Mouse (Mus musculus) liver, embryonic 12.5 days (tissue): ENCODE measurements around the gene Strn3. TPM values are rescaled to one million over a fixed set of nuclear protein-coding genes. Genes with fewer than 3 reads are reported as not detected.
A peak's percentile ranks its signal among the peaks of the same experiment; 100 is the strongest.

Experiments
- ATAC-seq: fragments of 200-750 bp; cut with Nextera tagmentation; 2 replicates; pipeline ENCODE4 v1.8.0; 2017; ENCODE audit warnings: moderate number of reproducible peaks, mild to moderate bottlenecking, moderate library complexity
- H3K27ac ChIP-seq: fragments of 300-500 bp; sonication (generic); 2 replicates; pipeline ENCODE4 v1.5.1; 2016; ENCODE audit warnings: mild to moderate bottlenecking
- H3K27me3 ChIP-seq: fragments of 300-500 bp; sonication (generic); replicated peaks from 2 replicates; pipeline ENCODE4 v1.6.1; 2016; ENCODE audit warnings: mild to moderate bottlenecking, moderate library complexity
- H3K36me3 ChIP-seq: fragments of 300-500 bp; sonication (generic); 2 replicates; pipeline ENCODE4 v1.6.1; 2016; ENCODE audit warnings: mild to moderate bottlenecking, moderate library complexity
- H3K4me1 ChIP-seq: fragments of 300-500 bp; sonication (generic); 2 replicates; pipeline ENCODE4 v1.6.1; 2016
- H3K4me2 ChIP-seq: fragments of 300-500 bp; sonication (generic); 2 replicates; pipeline ENCODE4 v1.6.1; 2016; ENCODE audit warnings: mild to moderate bottlenecking, moderate library complexity
- H3K4me3 ChIP-seq: fragments of 300-500 bp; sonication (generic); 2 replicates; pipeline ENCODE4 v1.5.1; 2016; ENCODE audit warnings: mild to moderate bottlenecking, moderate library complexity
- H3K9ac ChIP-seq: fragments of 300-500 bp; sonication (generic); 2 replicates; pipeline ENCODE4 v1.6.1; 2016; ENCODE audit warnings: mild to moderate bottlenecking, moderate library complexity
- H3K9me3 ChIP-seq: fragments of 300-500 bp; sonication (generic); replicated peaks from 2 replicates; pipeline ENCODE4 v1.6.1; 2016; ENCODE audit warnings: mild to moderate bottlenecking, moderate library complexity
- WGBS: fragments of 180-500 bp; shearing (Covaris S2); methylation state at CpG from one replicate; pipeline ENCODE4 v1.1.7; 2016; ENCODE audit not compliant: insufficient replicate concordance; 5-methylcytosine and 5-hydroxymethylcytosine counted together
- polyA plus RNA-seq: library from polyadenylated mRNA; unstranded; fragments of >200 nt; fragmentation: Nextera tagmentation; extraction: Ambion mirVana; gene quantifications from 2 replicates; pipeline ENCODE4 v1.2.1, GENCODE M21; 2016

The Strn3 gene
- polyA plus RNA-seq, 1 experiment from 2014 or later, result 27.3 TPM

DNA sequence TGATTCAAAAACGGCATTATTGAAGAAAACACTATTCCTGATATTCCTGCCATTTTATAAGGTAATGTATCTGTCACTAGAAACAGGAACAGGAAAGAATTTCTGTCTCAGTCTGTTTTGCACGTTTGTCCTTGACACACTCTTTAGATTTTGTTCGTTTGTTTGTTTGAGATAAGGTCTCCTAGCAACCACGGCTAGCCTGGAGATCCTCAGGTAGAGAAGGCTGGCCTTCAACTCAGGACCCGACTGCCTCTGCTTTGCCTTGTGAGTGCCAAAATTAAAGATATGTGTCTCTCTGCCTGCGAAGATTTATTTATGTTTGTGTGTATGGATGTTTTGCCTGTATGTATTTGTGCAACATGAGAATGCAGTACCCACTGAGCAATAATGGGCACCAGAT is 49.8 kb downstream of the Strn3 start:
- WGBS, result 26% methylated on average over 6 of the region's 6 CpGs
- Histone ChIP-seq H3K27me3 (no peaks in the 10 kb centered on the region), H3K9ac (no peak overlapping the region), H3K9me3 (no peaks in the 10 kb centered on the region), H3K27ac (0 out of 2 replicates have a peak overlapping the region, but pooled peaks have one; percentile 40), H3K4me3 (no peak overlapping the region), H3K4me1 (peaks cover 34% of the 10 kb centered on the region), H3K4me2 (no peak overlapping the region), H3K36me3 (peaks cover 12% of the 10 kb centered on the region)
- peak; percentile 77 for ATAC-seq

DNA sequence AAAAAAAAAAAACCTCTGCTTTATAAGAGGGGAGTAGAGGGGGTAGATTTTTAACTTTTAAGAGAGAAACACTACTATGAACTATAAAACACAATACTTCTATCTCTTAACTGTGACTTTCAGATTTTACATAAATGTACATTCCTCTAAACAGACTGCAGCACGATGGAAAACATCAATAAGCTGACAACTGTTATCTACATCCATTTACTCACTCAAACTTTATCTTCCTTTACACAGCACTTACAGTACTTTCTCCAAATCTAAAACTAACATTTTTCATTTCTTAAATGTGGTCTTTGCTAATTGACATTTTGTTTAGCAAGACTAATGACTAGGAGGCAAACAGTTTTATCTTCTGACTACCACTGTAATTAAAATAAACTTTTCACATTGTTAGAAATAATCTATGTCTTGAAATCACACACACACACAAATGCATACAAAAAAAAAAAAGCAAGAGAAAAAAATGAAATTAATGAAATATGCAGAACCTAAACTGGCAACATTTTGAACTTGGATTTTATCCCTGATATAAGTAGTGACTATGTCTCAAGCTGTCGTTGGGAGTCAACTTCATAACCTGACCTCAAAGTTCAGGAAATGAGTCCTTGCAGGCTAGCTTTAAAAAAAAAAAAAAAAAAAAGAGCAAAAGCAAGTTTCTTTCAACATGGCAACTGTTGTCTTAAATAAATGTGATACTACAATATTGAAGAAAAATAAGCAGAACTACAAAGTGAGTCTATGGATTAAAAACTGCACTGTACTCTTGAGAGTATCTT is 54.8 kb downstream of the Strn3 start:
- H3K9ac ChIP-seq, result no peak overlapping the region
- no peaks in the 10 kb centered on the region for H3K9me3 ChIP-seq
- H3K36me3 ChIP-seq, result peaks cover 9% of the 10 kb centered on the region; the same call in 1 of the 2 replicates
- H3K4me1 ChIP-seq, result peaks cover 28% of the 10 kb centered on the region
- no peak overlapping the region for H3K4me3 ChIP-seq
- H3K27me3 ChIP-seq, result no peaks in the 10 kb centered on the region
- WGBS, result 38% methylated on average over 2 of the region's 2 CpGs
- peak; percentile 59; the same call in 1 of the 2 replicates for ATAC-seq
- no peak overlapping the region for H3K27ac ChIP-seq
- H3K4me2 ChIP-seq, result no peak overlapping the region

DNA sequence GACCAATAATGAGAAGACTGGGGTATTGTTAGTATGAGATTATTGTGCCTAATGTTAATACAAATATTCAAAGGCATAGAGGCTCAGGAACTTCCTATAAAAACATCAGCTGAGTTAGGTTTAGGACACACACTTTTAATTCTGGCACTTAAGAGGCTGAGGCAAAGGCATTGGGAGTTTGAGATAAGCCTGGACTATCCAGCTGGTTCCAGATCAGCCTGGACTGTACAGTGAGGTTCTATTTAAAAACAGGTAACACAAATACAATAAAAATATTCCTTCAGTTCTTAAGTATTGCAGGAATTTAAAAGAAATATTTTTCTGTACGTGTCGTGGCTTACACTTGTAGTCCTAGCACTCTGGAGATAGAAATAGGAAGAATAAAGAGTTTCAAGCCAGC is 55.4 kb downstream of the Strn3 start:
- H3K36me3 ChIP-seq, result peaks cover 8% of the 10 kb centered on the region; the same call in 1 of the 2 replicates
- no peak overlapping the region for H3K4me2 ChIP-seq
- ATAC-seq, result peak; percentile 77
- H3K9ac ChIP-seq, result no peak overlapping the region
- 83% methylated on average over 2 of the region's 2 CpGs for WGBS
- no peaks in the 10 kb centered on the region for H3K27me3 ChIP-seq
- H3K9me3 ChIP-seq, result no peaks in the 10 kb centered on the region
- H3K4me3 ChIP-seq, result no peak overlapping the region
- peaks cover 23% of the 10 kb centered on the region for H3K4me1 ChIP-seq
- 0 out of 2 replicates have a peak overlapping the region, but pooled peaks have one; percentile 22 for H3K27ac ChIP-seq

DNA sequence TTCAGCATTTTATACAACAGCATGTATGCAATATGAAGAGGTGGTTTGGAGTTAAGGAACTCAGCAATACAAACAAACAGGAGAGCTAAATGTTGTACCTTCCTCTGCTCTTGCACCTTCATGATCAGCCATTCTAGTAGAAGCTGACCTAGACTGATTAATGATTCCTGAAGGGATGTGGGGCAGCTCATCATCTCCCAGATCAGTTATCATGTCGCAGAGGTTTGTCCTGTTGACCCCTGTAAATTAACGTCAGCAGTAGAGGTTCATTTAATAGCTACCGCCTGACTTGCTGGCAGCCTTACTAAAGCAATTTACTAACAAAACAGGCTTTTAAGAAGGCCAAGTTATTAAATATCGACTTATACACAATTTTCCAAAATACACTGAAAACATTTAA is 58.2 kb downstream of the Strn3 start:
- WGBS, result 77% methylated on average over 4 of the region's 4 CpGs

DNA sequence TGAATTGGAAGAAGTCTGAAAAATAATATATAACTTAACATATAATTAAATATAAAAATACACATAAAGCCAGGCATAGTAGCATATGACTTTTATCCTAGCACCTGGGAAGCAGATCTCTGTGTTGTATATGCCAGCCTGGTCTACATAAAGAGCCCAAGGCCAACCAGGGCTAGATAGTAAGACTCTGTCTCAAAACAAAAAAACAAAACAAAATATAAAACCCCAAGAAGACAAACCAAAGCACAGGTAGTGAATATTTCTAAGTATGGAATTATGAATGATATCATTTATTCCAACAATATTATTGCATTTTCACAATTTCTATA is 68.4 kb downstream of the Strn3 start:
- no peak for ATAC-seq
- H3K27ac ChIP-seq, result no peak overlapping the region
- no peaks in the 10 kb centered on the region for H3K27me3 ChIP-seq
- peaks cover 50% of the 10 kb centered on the region for H3K36me3 ChIP-seq
- H3K4me1 ChIP-seq, result no peaks in the 10 kb centered on the region
- H3K4me3 ChIP-seq, result no peak overlapping the region
- H3K9me3 ChIP-seq, result no peaks in the 10 kb centered on the region
- H3K4me2 ChIP-seq, result no peak overlapping the region
- H3K9ac ChIP-seq, result no peak overlapping the region

More for the DNA sequence above, 58.2 kb downstream of the Strn3 start:
- Histone ChIP-seq H3K27ac (no peak overlapping the region), H3K36me3 (peaks cover 8% of the 10 kb centered on the region; the same call in 1 of the 2 replicates), H3K4me1 (peaks cover 19% of the 10 kb centered on the region), H3K4me3 (no peak overlapping the region), H3K27me3 (no peaks in the 10 kb centered on the region), H3K4me2 (no peak overlapping the region), H3K9ac (no peak overlapping the region), H3K9me3 (no peaks in the 10 kb centered on the region)
- no peak for ATAC-seq

DNA sequence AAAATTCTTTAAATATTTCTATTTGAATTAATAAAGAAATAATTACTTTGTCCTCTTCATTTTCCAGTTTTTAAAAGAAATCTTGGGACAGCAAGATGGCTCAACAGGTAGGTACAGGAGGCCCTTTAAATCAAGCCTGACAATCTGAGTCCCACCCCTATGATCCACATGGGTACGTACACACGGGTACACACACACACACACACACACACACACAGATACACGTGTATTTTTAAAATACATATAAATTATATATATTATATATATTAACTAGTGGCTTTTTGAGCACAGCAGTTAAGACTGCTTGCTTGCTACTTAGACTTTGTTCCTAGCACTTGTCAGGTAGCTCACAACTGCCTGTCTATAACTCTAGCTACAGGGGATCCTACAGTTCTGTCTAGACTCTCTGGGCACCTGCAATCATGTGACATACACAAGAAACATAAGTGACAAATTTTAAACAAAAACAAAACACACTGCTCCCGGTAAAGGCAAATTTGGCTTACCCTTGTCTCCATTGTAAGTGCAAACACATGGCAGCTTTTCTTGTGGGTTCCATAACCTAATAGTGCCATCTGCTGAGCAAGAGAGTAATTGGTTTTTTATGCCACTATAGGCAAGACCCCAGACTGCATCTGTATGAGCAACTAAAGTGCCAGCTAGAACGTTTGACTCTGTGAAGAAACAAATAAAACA is 68.9 kb downstream of the Strn3 start:
- Histone ChIP-seq H3K4me3 (no peak overlapping the region), H3K9me3 (no peaks in the 10 kb centered on the region), H3K27me3 (no peaks in the 10 kb centered on the region), H3K36me3 (peaks cover 55% of the 10 kb centered on the region), H3K4me2 (no peak overlapping the region), H3K9ac (no peak overlapping the region), H3K27ac (no peak overlapping the region), H3K4me1 (no peaks in the 10 kb centered on the region)
- no peak for ATAC-seq
- 82% methylated on average over 5 of the region's 5 CpGs for WGBS

DNA sequence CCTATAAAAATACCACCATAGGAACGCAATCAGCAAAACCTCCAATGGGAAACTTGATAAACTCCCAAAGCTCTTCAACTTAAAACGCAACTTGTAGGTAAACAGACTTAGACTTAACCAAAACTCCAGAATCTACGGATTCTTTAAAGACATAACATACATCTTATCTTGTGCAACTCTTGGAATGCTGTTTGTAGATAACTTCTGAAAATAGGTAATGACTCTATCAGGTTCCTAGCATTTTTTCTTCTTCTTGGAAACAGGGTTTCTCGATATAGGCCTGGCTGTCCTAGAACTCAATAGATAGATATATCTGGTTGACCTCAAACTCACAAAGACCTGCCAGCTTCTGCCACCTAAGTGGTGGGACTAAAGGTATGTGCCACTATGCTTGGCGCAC is 70.5 kb downstream of the Strn3 start:
- Histone ChIP-seq H3K4me2 (no peak overlapping the region), H3K4me1 (no peaks in the 10 kb centered on the region), H3K4me3 (no peak overlapping the region), H3K27me3 (no peaks in the 10 kb centered on the region), H3K9ac (no peak overlapping the region), H3K36me3 (peaks cover 65% of the 10 kb centered on the region), H3K27ac (no peak overlapping the region), H3K9me3 (no peaks in the 10 kb centered on the region)
- ATAC-seq, result no peak
- WGBS, result 72% methylated on average over 5 of the region's 5 CpGs

DNA sequence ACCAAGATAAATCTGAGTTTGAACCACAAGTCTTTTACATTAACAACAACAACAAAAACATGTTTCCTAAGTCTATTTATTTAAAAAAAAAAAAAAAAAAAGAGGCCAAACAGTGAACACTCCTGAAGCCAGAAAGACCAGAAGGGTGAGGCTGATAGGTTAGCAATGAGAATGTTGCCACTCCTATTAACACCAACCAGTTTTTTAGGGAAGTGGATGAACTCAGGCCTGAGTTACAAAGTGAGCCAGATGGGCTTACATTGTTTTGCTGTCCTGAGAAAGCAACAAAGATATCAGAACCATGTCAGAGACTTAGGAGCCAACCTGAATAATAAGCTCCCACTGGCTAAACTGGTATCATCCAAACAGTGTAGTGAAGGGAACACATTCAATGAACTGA is 71.1 kb downstream of the Strn3 start:
- no peak for ATAC-seq
- H3K36me3 ChIP-seq, result peaks cover 65% of the 10 kb centered on the region
- no peak overlapping the region for H3K9ac ChIP-seq

DNA sequence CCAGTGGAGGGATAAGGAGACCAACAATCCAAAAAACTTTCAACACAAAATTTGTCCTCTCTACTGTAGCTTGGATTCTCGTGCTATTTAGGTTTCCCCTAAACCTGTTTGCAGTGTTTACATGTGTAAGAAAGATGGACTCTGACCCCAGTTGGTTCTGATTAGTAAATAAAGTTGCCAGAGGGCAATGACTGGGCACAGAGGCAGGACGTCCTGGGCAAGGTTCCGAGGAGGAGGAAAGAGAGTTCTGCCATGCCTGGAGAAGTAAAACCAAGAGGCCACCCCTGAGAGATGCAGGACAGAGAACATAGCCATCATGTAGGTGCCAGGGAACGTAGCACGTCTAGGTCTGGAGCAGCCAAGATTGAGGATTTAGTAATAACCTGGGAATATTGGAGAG is 79.3 kb downstream of the Strn3 start:
- H3K27ac ChIP-seq, result no peak overlapping the region
- ATAC-seq, result no peak
- H3K9ac ChIP-seq, result no peak overlapping the region
- H3K4me2 ChIP-seq, result no peak overlapping the region
- H3K4me1 ChIP-seq, result no peaks in the 10 kb centered on the region
- no peaks in the 10 kb centered on the region for H3K9me3 ChIP-seq
- 86% methylated on average over 5 of the region's 5 CpGs for WGBS
- peaks cover 76% of the 10 kb centered on the region for H3K36me3 ChIP-seq
- no peaks in the 10 kb centered on the region for H3K27me3 ChIP-seq
- H3K4me3 ChIP-seq, result no peak overlapping the region

More for the DNA sequence above, 71.1 kb downstream of the Strn3 start:
- Histone ChIP-seq H3K27ac (no peak overlapping the region), H3K9me3 (no peaks in the 10 kb centered on the region), H3K4me2 (no peak overlapping the region), H3K4me3 (no peak overlapping the region), H3K4me1 (no peaks in the 10 kb centered on the region), H3K27me3 (no peaks in the 10 kb centered on the region)

DNA sequence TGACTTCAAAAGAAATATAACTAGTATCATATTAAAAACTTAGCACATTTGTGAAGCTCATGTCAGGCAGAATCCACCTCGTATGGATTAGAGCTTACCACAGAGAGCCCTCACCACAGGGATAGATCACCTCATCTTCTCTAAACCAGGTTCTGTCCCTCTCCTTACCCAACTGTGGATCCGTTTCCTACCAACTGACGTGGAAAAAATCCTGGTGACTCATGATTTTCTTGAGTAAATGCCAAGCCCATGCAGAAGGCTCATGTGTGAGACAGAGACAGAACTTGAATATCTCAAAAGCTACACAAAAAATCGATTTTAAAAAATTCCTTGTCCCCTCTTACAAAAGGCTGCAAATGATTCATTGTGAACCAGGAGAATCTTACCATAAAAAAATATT is 85.6 kb downstream of the Strn3 start:
- no peak overlapping the region for H3K4me3 ChIP-seq
- no peaks in the 10 kb centered on the region for H3K27me3 ChIP-seq
- H3K4me2 ChIP-seq, result no peak overlapping the region
- H3K9me3 ChIP-seq, result no peaks in the 10 kb centered on the region
- no peaks in the 10 kb centered on the region for H3K4me1 ChIP-seq
- H3K9ac ChIP-seq, result no peak overlapping the region
- H3K27ac ChIP-seq, result no peak overlapping the region
- WGBS, result 80% methylated on average over 4 of the region's 4 CpGs
- peaks cover 34% of the 10 kb centered on the region for H3K36me3 ChIP-seq
- ATAC-seq, result no peak

DNA sequence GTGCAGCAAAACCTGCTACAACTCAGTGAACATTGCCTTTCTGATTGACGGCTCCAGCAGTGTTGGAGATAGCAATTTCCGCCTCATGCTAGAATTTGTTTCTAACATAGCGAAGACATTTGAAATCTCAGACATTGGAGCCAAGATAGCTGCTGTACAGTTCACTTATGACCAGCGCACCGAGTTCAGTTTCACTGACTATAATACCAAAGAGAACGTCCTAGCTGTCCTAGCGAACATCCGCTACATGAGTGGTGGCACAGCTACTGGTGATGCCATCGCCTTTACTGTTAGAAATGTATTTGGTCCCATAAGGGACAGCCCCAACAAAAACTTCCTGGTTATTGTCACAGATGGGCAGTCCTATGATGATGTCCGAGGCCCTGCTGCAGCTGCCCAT is 88.4 kb downstream of the Strn3 start:
- 88% methylated on average over 10 of the region's 10 CpGs for WGBS
- H3K27me3 ChIP-seq, result no peaks in the 10 kb centered on the region
- no peaks in the 10 kb centered on the region for H3K4me1 ChIP-seq

DNA sequence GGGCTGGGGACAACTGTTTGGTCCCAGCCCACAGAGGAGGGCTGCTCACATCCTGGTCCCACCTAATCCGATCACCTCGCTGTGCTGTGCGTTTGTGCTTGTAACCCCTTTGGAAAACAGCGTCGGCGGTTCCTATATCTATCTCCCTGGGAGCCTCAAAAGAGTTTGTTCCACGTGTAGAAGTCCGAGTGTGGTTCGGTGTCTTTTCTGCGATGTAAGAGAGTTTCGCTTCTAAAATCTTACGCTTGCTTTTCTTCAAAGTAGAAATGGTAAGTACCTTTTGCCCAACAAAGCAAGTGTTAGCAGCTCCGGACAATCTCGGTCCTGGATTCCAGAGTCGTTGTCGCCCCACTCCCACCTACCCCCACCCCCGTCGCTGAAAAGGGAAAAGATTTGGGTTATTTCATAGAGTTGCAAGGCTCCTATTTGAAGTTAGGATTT is 97.6 kb downstream of the Strn3 start:
- no peak for ATAC-seq
- peaks cover 11% of the 10 kb centered on the region for H3K4me1 ChIP-seq
- peak overlapping the region; percentile 68 for H3K4me2 ChIP-seq
- no peaks in the 10 kb centered on the region for H3K36me3 ChIP-seq
- H3K27me3 ChIP-seq, result peaks cover 70% of the 10 kb centered on the region
- H3K4me3 ChIP-seq, result peak overlapping the region; percentile 51
- WGBS, result 4% methylated on average over 18 of the region's 18 CpGs
- no peak overlapping the region for H3K9ac ChIP-seq
- no peak overlapping the region for H3K27ac ChIP-seq
- no peaks in the 10 kb centered on the region for H3K9me3 ChIP-seq

More for the DNA sequence above, 88.4 kb downstream of the Strn3 start:
- ATAC-seq, result no peak
- H3K9me3 ChIP-seq, result no peaks in the 10 kb centered on the region
- no peak overlapping the region for H3K4me2 ChIP-seq
- H3K36me3 ChIP-seq, result peaks cover 17% of the 10 kb centered on the region
- no peak overlapping the region for H3K9ac ChIP-seq
- no peak overlapping the region for H3K27ac ChIP-seq
- H3K4me3 ChIP-seq, result no peak overlapping the region
